Mouse (Mus musculus) hematopoietic multipotent progenitor cell, adult 10-12 weeks (in vitro differentiated cells): ENCODE measurements around the gene Tmem25. TPM values are rescaled to one million over a fixed set of nuclear protein-coding genes. Genes with fewer than 3 reads are reported as not detected.

Experiments
- polyA plus RNA-seq: library from polyadenylated mRNA; stranded (reverse); fragments of >175 nt; gene quantifications from 2 replicates; pipeline ENCODE4 v1.2.3, GENCODE M21; 2012; ENCODE audit warnings: low replicate concordance

Tmem25 gene
- 0.31 TPM in 1 of 2 replicates, not detected in the other for polyA plus RNA-seq

GRCm38 (mm10) chr9:44799102-44799957 lies at the start of gene Tmem25:
Gene Tmem25 (minus strand): TSS chr9:44799307.

GRCm38 (mm10) chr9:44802808-44803450 lies 3.8 kb upstream of the Tmem25 start, which contains the start of gene Ttc36:
Gene Ttc36 (minus strand): TSS chr9:44803072.

GRCm38 (mm10) chr9:44767101-44768028 lies 31.7 kb downstream of the Tmem25 start, which contains the start of the genes Arcn1 and Ift46:
Gene Arcn1 (minus strand): TSS chr9:44767845.
Gene Ift46 (plus strand): TSS chr9:44767908.

Other genes starting within 250 kb of the Tmem25 start
- 27.2 and 68.3 TPM in 2 replicates for gene Cxcr5, start 237.4 kb downstream of the Tmem25 start, polyA plus RNA-seq
- 68.7 and 147 TPM in 2 replicates for gene Ddx6, start 194.4 kb downstream of the Tmem25 start, polyA plus RNA-seq
- gene Treh, start 126.1 kb downstream of the Tmem25 start, polyA plus RNA-seq, result not detected in 2 replicates
- gene Phldb1, start 64.1 kb downstream of the Tmem25 start, polyA plus RNA-seq, result 7.5 and 13.3 TPM in 2 replicates
- gene Arcn1, start 31.5 kb downstream of the Tmem25 start, polyA plus RNA-seq, result 12.1 and 14.0 TPM in 2 replicates
- gene Ift46, start 31.4 kb downstream of the Tmem25 start, polyA plus RNA-seq, result 4.1 and 4.6 TPM in 2 replicates
- 0.58 and 0.75 TPM in 2 replicates for gene Ttc36, start 3.8 kb upstream of the Tmem25 start, polyA plus RNA-seq
- 36.9 and 80.5 TPM in 2 replicates for gene Kmt2a, start 82.0 kb upstream of the Tmem25 start, polyA plus RNA-seq
- gene Atp5l, start 121.4 kb upstream of the Tmem25 start, polyA plus RNA-seq, result 46.5 and 90.7 TPM in 2 replicates
- 4.8 TPM in 2 replicates for gene Ube4a, start 166.3 kb upstream of the Tmem25 start, polyA plus RNA-seq
- gene Cd3g, start 181.1 kb upstream of the Tmem25 start, polyA plus RNA-seq, result 12.9 and 22.2 TPM in 2 replicates
- gene Cd3d, start 182.5 kb upstream of the Tmem25 start, polyA plus RNA-seq, result 2.7 and 3.6 TPM in 2 replicates
- gene Cd3e, start 210.3 kb upstream of the Tmem25 start, polyA plus RNA-seq, result 155 and 161 TPM in 2 replicates
- 0.10 and 0.12 TPM in 2 replicates for gene Mpzl2, start 240.5 kb upstream of the Tmem25 start, polyA plus RNA-seq